Mouse (Mus musculus): ENCODE data around the gene Tsku. TPM values are rescaled to one million over a fixed set of nuclear protein-coding genes. Genes with fewer than 3 reads are reported as not detected.

Tsku gene
- polyA plus RNA-seq, 1 experiment: 55.0 TPM

DNA sequence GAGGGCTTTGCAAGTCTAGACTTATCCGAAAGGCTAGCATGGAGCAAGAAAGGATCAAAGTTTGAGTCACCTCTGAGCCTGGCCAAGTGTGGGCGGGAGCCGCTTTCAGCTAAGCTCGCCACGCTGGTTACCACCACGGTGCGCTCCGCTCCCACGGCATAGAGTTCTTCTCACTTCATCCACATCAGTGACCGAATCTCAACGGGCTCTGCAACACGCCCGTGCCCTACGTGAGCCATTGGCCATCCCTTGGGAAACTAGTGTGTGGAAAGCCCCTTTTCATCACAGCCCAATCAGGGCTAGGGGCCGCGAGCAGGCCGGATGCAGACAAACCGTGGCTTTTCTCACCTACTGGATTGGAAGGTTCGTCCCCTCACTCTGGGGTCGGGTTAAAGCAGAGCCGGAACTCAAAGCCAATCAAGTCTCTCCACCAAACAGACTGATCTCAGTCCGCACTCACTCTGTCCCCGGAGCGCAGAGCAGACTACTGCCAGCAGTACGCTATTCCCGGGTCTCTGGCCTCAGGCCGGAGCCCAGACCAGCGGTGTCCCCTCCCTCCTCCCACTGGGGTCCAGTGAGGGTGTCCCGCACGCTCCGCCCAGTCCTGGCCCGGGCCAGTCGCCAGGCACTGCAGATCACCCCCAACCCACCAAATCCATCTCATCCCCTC is 1.0 kb downstream of the Tsku start:
- Histone ChIP-seq H3K36me3 (ENCODE audit: control insufficient read depth, insufficient read depth, low read length) (peaks cover 2% of the 10 kb centered on the region; the same call in 1 of the 2 replicates), H3K4me1 (ENCODE audit: control insufficient read depth, insufficient read depth, insufficient read length, low read length) (peaks cover 21% of the 10 kb centered on the region; the same call in 1 of the 2 replicates), H3K27me3 (ENCODE audit: control insufficient read depth, insufficient read depth, low read length) (no peaks in the 10 kb centered on the region), H3K4me3 (ENCODE audit: low read depth, low read length) (peak overlapping the region; percentile 89), H3K27ac (ENCODE audit: insufficient read depth, low read depth, low read length) (peak overlapping the region; percentile 38)
- no peak for TF ChIP-seq POLR2A (IDR thresholded peaks at IDR 0.05; ENCODE audit: low read depth, low read length)
- no peak for TF ChIP-seq CTCF (IDR thresholded peaks at IDR 0.05; ENCODE audit: extremely low read depth, insufficient read length, insufficient replicate concordance, low read depth, low read length)
- WGBS: 8% methylated on average over 33 of the region's 33 CpGs

DNA sequence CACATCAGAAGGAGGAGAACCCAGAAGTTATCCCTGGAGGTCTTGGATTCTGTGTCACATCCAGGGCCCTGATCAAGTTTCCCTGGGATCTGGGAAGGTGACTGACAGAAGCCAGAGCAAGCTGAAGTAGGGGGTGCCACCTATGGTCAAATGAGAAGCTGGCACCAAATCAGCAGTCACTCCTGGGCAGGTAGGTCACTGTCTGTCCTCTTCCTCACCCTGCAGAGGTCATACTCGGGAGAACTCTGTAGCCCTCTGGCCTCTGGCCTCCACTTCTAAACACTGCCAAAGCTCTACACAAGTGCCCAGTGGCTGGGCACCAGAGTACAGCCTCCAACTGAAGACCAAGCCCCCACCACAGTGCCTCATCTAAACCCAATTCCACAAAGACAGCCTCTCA is 3.1 kb downstream of the Tsku start:
- Histone ChIP-seq H3K27ac (ENCODE audit: insufficient read depth, low read depth, low read length) (no peak overlapping the region), H3K4me1 (ENCODE audit: control insufficient read depth, insufficient read depth, insufficient read length, low read length) (peaks cover 25% of the 10 kb centered on the region; the same call in 1 of the 2 replicates), H3K4me3 (ENCODE audit: low read depth, low read length) (no peak overlapping the region), H3K27me3 (ENCODE audit: control insufficient read depth, insufficient read depth, low read length) (no peaks in the 10 kb centered on the region), H3K36me3 (ENCODE audit: control insufficient read depth, insufficient read depth, low read length) (peaks cover 2% of the 10 kb centered on the region; the same call in 1 of the 2 replicates)
- 75% methylated on average over 1 of the region's 1 CpGs for WGBS
- no peak for TF ChIP-seq POLR2A (IDR thresholded peaks at IDR 0.05; ENCODE audit: low read depth, low read length)
- no peak for TF ChIP-seq CTCF (IDR thresholded peaks at IDR 0.05; ENCODE audit: extremely low read depth, insufficient read length, insufficient replicate concordance, low read depth, low read length)

DNA sequence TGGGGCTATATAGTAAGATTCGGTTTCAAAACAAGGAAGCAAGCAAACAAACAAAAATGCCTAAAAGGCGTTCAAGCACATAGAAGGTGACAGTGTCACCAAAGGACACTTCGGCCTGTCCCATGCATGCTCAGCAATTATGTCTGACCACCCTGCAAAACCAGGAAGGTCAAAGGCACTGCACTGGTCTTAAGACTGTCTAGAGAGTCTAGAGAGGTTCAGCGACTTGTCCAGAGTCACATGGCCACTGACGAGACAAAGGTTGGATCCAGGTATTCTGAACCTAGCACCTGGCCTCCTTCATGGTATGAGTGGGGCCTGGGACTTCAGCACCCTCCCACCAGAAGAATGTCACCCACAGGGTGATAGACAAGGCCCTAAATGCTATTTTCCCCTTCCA is 3.8 kb downstream of the Tsku start:
- Histone ChIP-seq H3K27me3 (ENCODE audit: control insufficient read depth, insufficient read depth, low read length) (no peaks in the 10 kb centered on the region), H3K4me1 (ENCODE audit: control insufficient read depth, insufficient read depth, insufficient read length, low read length) (peaks cover 22% of the 10 kb centered on the region), H3K36me3 (ENCODE audit: control insufficient read depth, insufficient read depth, low read length) (peaks cover 7% of the 10 kb centered on the region), H3K27ac (ENCODE audit: insufficient read depth, low read depth, low read length) (no peak overlapping the region), H3K4me3 (ENCODE audit: low read depth, low read length) (no peak overlapping the region)
- WGBS: 76% methylated on average over 5 of the region's 5 CpGs
- TF ChIP-seq POLR2A (IDR thresholded peaks at IDR 0.05; ENCODE audit: low read depth, low read length) (no peak), CTCF (IDR thresholded peaks at IDR 0.05; ENCODE audit: extremely low read depth, insufficient read length, insufficient replicate concordance, low read depth, low read length) (no peak)

DNA sequence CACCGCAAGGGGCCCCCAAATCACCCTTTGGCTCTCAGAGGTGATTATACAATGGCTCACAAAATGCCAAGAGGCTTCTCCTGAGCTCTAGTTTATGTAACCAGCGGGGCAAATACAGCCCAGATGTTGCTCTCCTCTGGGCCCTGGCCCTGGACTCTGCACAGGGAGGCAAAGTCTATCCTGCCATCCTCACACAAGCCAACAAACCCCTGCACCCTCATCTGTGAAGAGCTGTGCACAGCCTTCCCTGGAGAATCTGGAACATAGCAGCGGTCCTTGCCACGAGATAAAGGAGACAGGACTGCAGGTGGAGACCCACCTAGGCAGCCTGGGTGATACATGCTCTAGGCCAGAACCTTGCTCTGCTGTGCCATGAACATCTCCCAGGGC is 6.2 kb downstream of the Tsku start:
- Histone ChIP-seq H3K27ac (ENCODE audit: insufficient read depth, low read depth, low read length) (peak overlapping the region; percentile 2; the same call in 1 of the 2 replicates), H3K36me3 (ENCODE audit: control insufficient read depth, insufficient read depth, low read length) (peaks cover 23% of the 10 kb centered on the region)
- WGBS: 22% methylated on average over 4 of the region's 4 CpGs

DNA sequence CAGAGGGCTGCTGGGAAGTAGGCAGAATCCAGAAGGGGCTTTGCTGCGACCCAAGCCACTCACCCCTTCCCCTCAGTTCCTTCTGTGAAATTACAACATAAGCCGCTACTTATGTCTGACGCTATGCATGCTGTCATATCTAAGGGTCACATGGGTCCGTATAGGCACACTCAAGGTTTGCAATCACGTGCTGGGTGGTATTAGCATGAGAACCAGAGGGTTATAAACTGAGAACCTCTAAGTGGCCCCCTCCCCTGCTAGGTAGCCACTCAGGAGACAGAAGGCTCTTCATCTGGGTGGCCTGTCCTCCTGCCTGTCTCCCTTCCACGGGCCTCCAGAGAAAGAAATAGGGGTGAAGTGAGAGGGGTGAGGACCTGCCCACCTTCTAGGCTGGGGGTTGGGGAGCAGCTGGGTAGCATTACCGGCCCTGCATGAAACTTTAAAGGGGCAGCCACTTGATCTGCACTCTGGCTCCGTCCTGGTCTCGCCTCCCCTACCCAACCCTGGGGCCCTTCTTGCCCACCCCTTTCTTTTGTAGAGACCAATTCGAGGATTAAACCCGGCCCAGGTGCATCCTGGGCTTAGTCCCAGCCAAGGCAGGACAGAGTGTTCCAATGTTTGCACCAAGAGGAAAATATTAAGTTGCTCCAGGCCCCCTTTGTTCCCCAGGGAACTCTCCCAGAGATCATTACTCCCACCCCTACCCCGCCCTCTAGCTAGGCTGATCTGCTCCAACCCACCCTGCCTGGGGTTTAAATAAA is 6.8 kb downstream of the Tsku start:
- H3K27ac ChIP-seq (ENCODE audit: insufficient read depth, low read depth, low read length): no peak overlapping the region
- peaks cover 26% of the 10 kb centered on the region for H3K4me1 ChIP-seq (ENCODE audit: control insufficient read depth, insufficient read depth, insufficient read length, low read length)
- TF ChIP-seq CTCF (IDR thresholded peaks at IDR 0.05; ENCODE audit: extremely low read depth, insufficient read length, insufficient replicate concordance, low read depth, low read length): no peak
- TF ChIP-seq POLR2A (IDR thresholded peaks at IDR 0.05; ENCODE audit: low read depth, low read length): no peak
- H3K4me3 ChIP-seq (ENCODE audit: low read depth, low read length): no peak overlapping the region
- H3K27me3 ChIP-seq (ENCODE audit: control insufficient read depth, insufficient read depth, low read length): no peaks in the 10 kb centered on the region
- peaks cover 23% of the 10 kb centered on the region for H3K36me3 ChIP-seq (ENCODE audit: control insufficient read depth, insufficient read depth, low read length)
- WGBS: 60% methylated on average over 12 of the region's 12 CpGs

More for the DNA sequence above, 6.2 kb downstream of the Tsku start:
- H3K4me3 ChIP-seq (ENCODE audit: low read depth, low read length): no peak overlapping the region
- H3K27me3 ChIP-seq (ENCODE audit: control insufficient read depth, insufficient read depth, low read length): no peaks in the 10 kb centered on the region
- TF ChIP-seq CTCF (IDR thresholded peaks at IDR 0.05; ENCODE audit: extremely low read depth, insufficient read length, insufficient replicate concordance, low read depth, low read length) (no peak), POLR2A (IDR thresholded peaks at IDR 0.05; ENCODE audit: low read depth, low read length) (no peak)
- peaks cover 26% of the 10 kb centered on the region for H3K4me1 ChIP-seq (ENCODE audit: control insufficient read depth, insufficient read depth, insufficient read length, low read length)

DNA sequence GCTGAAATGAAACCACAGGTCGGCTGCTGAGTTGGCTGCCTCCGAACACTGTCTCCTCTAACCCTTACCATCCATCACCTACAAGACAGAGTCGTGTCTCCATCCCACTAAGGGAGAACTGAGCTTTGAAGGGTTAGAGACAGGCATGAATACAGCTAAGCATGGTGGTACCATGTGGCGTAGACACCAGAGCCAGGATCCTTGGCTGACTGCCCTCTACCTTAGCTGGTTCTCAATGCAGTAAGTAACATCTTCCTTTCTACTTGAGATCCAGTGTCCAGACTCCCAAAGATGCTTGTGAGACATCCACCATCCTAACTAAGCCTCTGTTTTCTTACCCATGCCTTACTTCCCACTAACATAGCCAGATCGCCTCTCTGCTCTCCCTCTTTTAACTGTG is 7.5 kb downstream of the Tsku start:
- 88% methylated on average over 5 of the region's 5 CpGs for WGBS
- TF ChIP-seq POLR2A (IDR thresholded peaks at IDR 0.05; ENCODE audit: low read depth, low read length) (no peak), CTCF (IDR thresholded peaks at IDR 0.05; ENCODE audit: extremely low read depth, insufficient read length, insufficient replicate concordance, low read depth, low read length) (no peak)
- peaks cover 21% of the 10 kb centered on the region for H3K4me1 ChIP-seq (ENCODE audit: control insufficient read depth, insufficient read depth, insufficient read length, low read length)
- H3K4me3 ChIP-seq (ENCODE audit: low read depth, low read length): no peak overlapping the region
- H3K27ac ChIP-seq (ENCODE audit: insufficient read depth, low read depth, low read length): no peak overlapping the region
- H3K36me3 ChIP-seq (ENCODE audit: control insufficient read depth, insufficient read depth, low read length): peaks cover 23% of the 10 kb centered on the region
- no peaks in the 10 kb centered on the region for H3K27me3 ChIP-seq (ENCODE audit: control insufficient read depth, insufficient read depth, low read length)

DNA sequence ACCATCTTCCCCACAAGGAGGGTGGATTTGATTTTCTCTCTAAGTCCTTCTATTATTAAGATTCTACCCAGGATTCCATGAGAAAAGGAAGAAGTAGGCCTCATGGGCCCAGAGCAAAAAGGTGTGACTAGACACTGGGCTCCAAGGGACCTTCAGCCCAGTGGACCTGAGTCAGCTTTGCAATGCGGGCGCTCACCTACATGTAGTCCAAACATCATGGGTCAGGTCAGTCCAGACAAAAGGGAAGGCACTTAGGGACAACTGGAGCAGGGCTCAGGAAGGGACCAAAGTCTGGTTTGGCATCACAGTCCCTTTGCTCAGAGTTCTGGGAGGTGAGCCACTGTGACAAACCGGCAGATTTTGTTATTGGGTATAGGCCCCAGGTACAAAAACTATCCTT is 9.6 kb downstream of the Tsku start:
- Histone ChIP-seq H3K4me3 (ENCODE audit: low read depth, low read length) (no peak overlapping the region), H3K27ac (ENCODE audit: insufficient read depth, low read depth, low read length) (no peak overlapping the region), H3K36me3 (ENCODE audit: control insufficient read depth, insufficient read depth, low read length) (peaks cover 21% of the 10 kb centered on the region), H3K4me1 (ENCODE audit: control insufficient read depth, insufficient read depth, insufficient read length, low read length) (peaks cover 21% of the 10 kb centered on the region), H3K27me3 (ENCODE audit: control insufficient read depth, insufficient read depth, low read length) (no peaks in the 10 kb centered on the region)
- WGBS: 86% methylated on average over 3 of the region's 3 CpGs
- TF ChIP-seq CTCF (IDR thresholded peaks at IDR 0.05; ENCODE audit: extremely low read depth, insufficient read length, insufficient replicate concordance, low read depth, low read length): no peak
- no peak for TF ChIP-seq POLR2A (IDR thresholded peaks at IDR 0.05; ENCODE audit: low read depth, low read length)

Data from small intestine, adult 2 months (tissue).